Mouse (Mus musculus) lung, embryonic 15.5 days (tissue): ENCODE data around the gene Cep164. TPM values are rescaled to one million over a fixed set of nuclear protein-coding genes. Genes with fewer than 3 reads are reported as not detected.
"Not testable (repeated sequence)": the region's sequence is repeated elsewhere in the genome, so short reads cannot be mapped to it uniquely, and the experiment has no call there.

Experiments
- ATAC-seq: fragments of 200-750 bp; cut with Nextera tagmentation; 2 replicates; pipeline ENCODE4 v1.8.0; 2017; ENCODE audit warnings: moderate number of reproducible peaks, borderline replicate concordance; ENCODE audit not compliant: low FRiP score, low TSS enrichment; ENCODE audit errors: extremely low read depth
- H3K27ac ChIP-seq: fragments of 300-500 bp; sonication (generic); 2 replicates; pipeline ENCODE4 v1.5.1; 2015; ENCODE audit warnings: moderate library complexity, mild to moderate bottlenecking, inconsistent platforms
- H3K27me3 ChIP-seq: fragments of 300-500 bp; sonication (generic); 2 replicates; pipeline ENCODE4 v1.6.1; 2015; ENCODE audit warnings: inconsistent platforms
- H3K36me3 ChIP-seq: fragments of 300-500 bp; sonication (generic); 2 replicates; pipeline ENCODE4 v1.6.1; 2015; ENCODE audit warnings: inconsistent platforms
- H3K4me1 ChIP-seq: fragments of 300-500 bp; sonication (generic); 2 replicates; pipeline ENCODE4 v1.6.1; 2015; ENCODE audit warnings: inconsistent platforms
- H3K4me2 ChIP-seq: fragments of 300-500 bp; sonication (generic); 2 replicates; pipeline ENCODE4 v1.6.1; 2015; ENCODE audit warnings: inconsistent platforms, mild to moderate bottlenecking, moderate library complexity
- H3K4me3 ChIP-seq: fragments of 300-500 bp; sonication (generic); 2 replicates; pipeline ENCODE4 v1.5.1; 2015; ENCODE audit warnings: mild to moderate bottlenecking, inconsistent platforms
- H3K9ac ChIP-seq: fragments of 300-500 bp; sonication (generic); 2 replicates; pipeline ENCODE4 v1.6.1; 2015; ENCODE audit warnings: inconsistent platforms
- H3K9me3 ChIP-seq: fragments of 300-500 bp; sonication (generic); 2 replicates; pipeline ENCODE4 v1.6.1; 2016; ENCODE audit warnings: inconsistent platforms
- WGBS: fragments of 180-500 bp; shearing (Covaris S2); methylation state at CpG from one replicate; pipeline ENCODE4 v1.1.7; 2015; 5-methylcytosine and 5-hydroxymethylcytosine counted together
- polyA plus RNA-seq: library from polyadenylated mRNA; unstranded; fragments of >200 nt; fragmentation: Nextera tagmentation; extraction: Ambion mirVana; gene quantifications from 2 replicates; pipeline ENCODE4 v1.2.1, GENCODE M21; 2015

Cep164 gene
- polyA plus RNA-seq, 1 experiment from 2014 or later: 21.5 TPM

GRCm38 (mm10) chr9:45783249-45784069 lies 45.0 kb downstream of the Cep164 start:
- Histone ChIP-seq H3K36me3 (peaks cover 6% of the 10 kb centered on the region; the same call in 1 of the 2 replicates), H3K4me1 (peaks cover 20% of the 10 kb centered on the region), H3K9ac (no peak overlapping the region), H3K4me3 (no peak overlapping the region), H3K27ac (no peak overlapping the region), H3K27me3 (no peaks in the 10 kb centered on the region), H3K4me2 (no peak overlapping the region), H3K9me3 (no peaks in the 10 kb centered on the region)
- no peak for ATAC-seq
- 63% methylated on average over 12 of the region's 12 CpGs for WGBS

- 78% methylated on average over 6 of the region's 6 CpGs for WGBS
- Histone ChIP-seq H3K9me3 (no peaks in the 10 kb centered on the region), H3K4me1 (0 out of 2 replicates have a peak, but pooled peaks cover 4% of the 10 kb centered on the region), H3K9ac (no peak overlapping the region), H3K36me3 (peaks cover 10% of the 10 kb centered on the region; the same call in 1 of the 2 replicates), H3K4me3 (no peak overlapping the region), H3K4me2 (no peak overlapping the region), H3K27ac (no peak overlapping the region), H3K27me3 (no peaks in the 10 kb centered on the region)
- no peak for ATAC-seq
Measured at GRCm38 (mm10) chr9:45779201-45779600, 49.3 kb downstream of the Cep164 start.

GRCm38 (mm10) chr9:45776176-45776575 lies 52.3 kb downstream of the Cep164 start:
- H3K27ac ChIP-seq, H3K27me3 ChIP-seq, H3K9ac ChIP-seq, H3K4me1 ChIP-seq, H3K4me2 ChIP-seq, ATAC-seq, H3K9me3 ChIP-seq, H3K4me3 ChIP-seq: not testable (repeated sequence)
- peaks cover 14% of the 10 kb centered on the region; the same call in 1 of the 2 replicates for H3K36me3 ChIP-seq
- 59% methylated on average over 3 of the region's 3 CpGs for WGBS

GRCm38 (mm10) chr9:45774088-45774487 lies 54.4 kb downstream of the Cep164 start:
- H3K9me3 ChIP-seq: no peaks in the 10 kb centered on the region
- H3K4me2 ChIP-seq: no peak overlapping the region
- H3K36me3 ChIP-seq: peaks cover 23% of the 10 kb centered on the region; the same call in 1 of the 2 replicates
- no peak overlapping the region for H3K9ac ChIP-seq
- ATAC-seq: no peak
- H3K27me3 ChIP-seq: no peaks in the 10 kb centered on the region
- 82% methylated on average over 6 of the region's 6 CpGs for WGBS
- no peak overlapping the region for H3K4me3 ChIP-seq
- no peaks in the 10 kb centered on the region for H3K4me1 ChIP-seq
- no peak overlapping the region for H3K27ac ChIP-seq

- Histone ChIP-seq H3K9ac (no peak overlapping the region), H3K27ac (no peak overlapping the region), H3K9me3 (no peaks in the 10 kb centered on the region), H3K27me3 (no peaks in the 10 kb centered on the region), H3K4me1 (no peaks in the 10 kb centered on the region), H3K36me3 (peaks cover 19% of the 10 kb centered on the region; the same call in 1 of the 2 replicates), H3K4me3 (no peak overlapping the region), H3K4me2 (no peak overlapping the region)
- 83% methylated on average over 5 of the region's 5 CpGs for WGBS
- no peak for ATAC-seq
Measured at GRCm38 (mm10) chr9:45769596-45769995, 58.9 kb downstream of the Cep164 start.

- Histone ChIP-seq H3K9me3 (no peaks in the 10 kb centered on the region), H3K27me3 (no peaks in the 10 kb centered on the region), H3K4me2 (no peak overlapping the region), H3K9ac (no peak overlapping the region), H3K36me3 (peaks cover 17% of the 10 kb centered on the region; the same call in 1 of the 2 replicates), H3K4me1 (no peaks in the 10 kb centered on the region), H3K27ac (no peak overlapping the region), H3K4me3 (no peak overlapping the region)
- WGBS: 72% methylated on average over 18 of the region's 18 CpGs
- no peak for ATAC-seq
Measured at GRCm38 (mm10) chr9:45768421-45768820, 60.1 kb downstream of the Cep164 start.

- 82% methylated on average over 8 of the region's 8 CpGs for WGBS
- no peaks in the 10 kb centered on the region for H3K27me3 ChIP-seq
- no peak overlapping the region for H3K9ac ChIP-seq
- no peak for ATAC-seq
- no peaks in the 10 kb centered on the region for H3K9me3 ChIP-seq
- peaks cover 16% of the 10 kb centered on the region; the same call in 1 of the 2 replicates for H3K36me3 ChIP-seq
- no peak overlapping the region for H3K4me2 ChIP-seq
- H3K27ac ChIP-seq: no peak overlapping the region
- no peaks in the 10 kb centered on the region for H3K4me1 ChIP-seq
- no peak overlapping the region for H3K4me3 ChIP-seq
Measured at GRCm38 (mm10) chr9:45767155-45767554, 61.3 kb downstream of the Cep164 start.

GRCm38 (mm10) chr9:45766195-45766594 lies 62.3 kb downstream of the Cep164 start:
- no peak overlapping the region for H3K4me2 ChIP-seq
- H3K9me3 ChIP-seq: no peaks in the 10 kb centered on the region
- WGBS: 80% methylated on average over 6 of the region's 6 CpGs

GRCm38 (mm10) chr9:45754452-45755091 lies 73.9 kb downstream of the Cep164 start:
- H3K4me3 ChIP-seq: no peak overlapping the region
- H3K4me2 ChIP-seq: no peak overlapping the region
- no peaks in the 10 kb centered on the region for H3K9me3 ChIP-seq
- ATAC-seq: no peak
- no peaks in the 10 kb centered on the region for H3K4me1 ChIP-seq
- no peaks in the 10 kb centered on the region for H3K27me3 ChIP-seq
- H3K27ac ChIP-seq: no peak overlapping the region
- H3K36me3 ChIP-seq: no peaks in the 10 kb centered on the region
- no peak overlapping the region for H3K9ac ChIP-seq
- 36% methylated on average over 8 of the region's 8 CpGs for whole genome bisulfite sequencing

More at GRCm38 (mm10) chr9:45766195-45766594, 62.3 kb downstream of the Cep164 start:
- H3K4me3 ChIP-seq: no peak overlapping the region
- no peak overlapping the region for H3K9ac ChIP-seq
- H3K4me1 ChIP-seq: no peaks in the 10 kb centered on the region
- H3K27ac ChIP-seq: no peak overlapping the region
- no peaks in the 10 kb centered on the region for H3K27me3 ChIP-seq
- peaks cover 13% of the 10 kb centered on the region; the same call in 1 of the 2 replicates for H3K36me3 ChIP-seq
- ATAC-seq: no peak

GRCm38 (mm10) chr9:45749917-45750316 lies 78.6 kb downstream of the Cep164 start:
- H3K27ac ChIP-seq: no peak overlapping the region
- no peak overlapping the region for H3K4me3 ChIP-seq
- no peaks in the 10 kb centered on the region for H3K36me3 ChIP-seq
- ATAC-seq: no peak
- no peaks in the 10 kb centered on the region for H3K9me3 ChIP-seq
- no peak overlapping the region for H3K9ac ChIP-seq
- WGBS: 77% methylated on average over 4 of the region's 4 CpGs
- H3K4me1 ChIP-seq: no peaks in the 10 kb centered on the region
- H3K4me2 ChIP-seq: no peak overlapping the region
- H3K27me3 ChIP-seq: no peaks in the 10 kb centered on the region

GRCm38 (mm10) chr9:45745451-45745850 lies 83.0 kb downstream of the Cep164 start:
- H3K36me3 ChIP-seq: no peaks in the 10 kb centered on the region
- H3K27ac ChIP-seq: no peak overlapping the region
- 17% methylated on average over 7 of the region's 7 CpGs for WGBS
- H3K27me3 ChIP-seq: no peaks in the 10 kb centered on the region
- H3K9me3 ChIP-seq: no peaks in the 10 kb centered on the region
- H3K4me1 ChIP-seq: no peaks in the 10 kb centered on the region
- no peak for ATAC-seq
- H3K4me3 ChIP-seq: no peak overlapping the region
- H3K4me2 ChIP-seq: no peak overlapping the region
- no peak overlapping the region for H3K9ac ChIP-seq

- H3K36me3 ChIP-seq: no peaks in the 10 kb centered on the region
- WGBS: 56% methylated on average over 2 of the region's 2 CpGs
- no peak overlapping the region for H3K4me3 ChIP-seq
- no peak overlapping the region for H3K4me2 ChIP-seq
- no peak for ATAC-seq
- H3K27ac ChIP-seq: no peak overlapping the region
- 0 out of 2 replicates have a peak, but pooled peaks cover 4% of the 10 kb centered on the region for H3K4me1 ChIP-seq
- H3K9ac ChIP-seq: no peak overlapping the region
- H3K9me3 ChIP-seq: no peaks in the 10 kb centered on the region
- H3K27me3 ChIP-seq: no peaks in the 10 kb centered on the region
Measured at GRCm38 (mm10) chr9:45740584-45740980, 87.9 kb downstream of the Cep164 start.
